Mouse (Mus musculus): ENCODE results near the gene Rcbtb1. TPM values are rescaled to one million over a fixed set of nuclear protein-coding genes. Genes with fewer than 3 reads are reported as not detected.
"Not testable (repeated sequence)": the region's sequence is repeated elsewhere in the genome, so short reads cannot be mapped to it uniquely, and the experiment has no call there.

Gene Rcbtb1
- total RNA-seq, 2 experiments from 2014 or later = 20.9 to 23.8 TPM

GRCm38 (mm10) chr14:59255861-59256260 lies 54.9 kb downstream of the Rcbtb1 start:
- intact Hi-C loops (cut with DNase I); DNase-seq (ENCODE audit: low spot score in 2 of 2): not testable (repeated sequence)

- DNase-seq (ENCODE audit: low spot score in 2 of 2) = no peak
- intact Hi-C loops (cut with DNase I) = no loop called here
Measured at GRCm38 (mm10) chr14:59260056-59260455, 59.0 kb downstream of the Rcbtb1 start, which contains the start of gene Gm6904. Gene Gm6904 (minus strand): TSS chr14:59260216.

GRCm38 (mm10) chr14:59274961-59275360 lies 74.0 kb downstream of the Rcbtb1 start:
- DNase-seq (ENCODE audit: low spot score in 2 of 2); intact Hi-C loops (cut with DNase I): not testable (repeated sequence)

Other genes starting within 250 kb of the Rcbtb1 start
- not detected for gene 1700129C05Rik, start 58.3 kb upstream of the Rcbtb1 start, total RNA-seq (2021)
- not detected for gene Gm5142, start 22.5 kb upstream of the Rcbtb1 start, total RNA-seq (2021)
- gene Gm6904, start 59.0 kb downstream of the Rcbtb1 start, total RNA-seq (2021) = not detected
- not detected for gene Phf11a, start 96.3 kb downstream of the Rcbtb1 start, total RNA-seq (2021)
- not detected for gene Phf11b, start 140.1 kb downstream of the Rcbtb1 start, total RNA-seq (2021)
- gene Phf11d, start 164.3 kb downstream of the Rcbtb1 start, total RNA-seq (2021) = under 1 TPM; 0.35 to 0.51 TPM
- gene Phf11c, start 194.2 kb downstream of the Rcbtb1 start, total RNA-seq (2021) = under 1 TPM; 0.42 to 0.49 TPM
- gene Setdb2, start 239.7 kb downstream of the Rcbtb1 start, total RNA-seq (2021) = 1 to 10 TPM; 3.9 to 4.9 TPM
- 10 to 100 TPM; 19.1 to 19.8 TPM for gene Cab39l, start 239.8 kb downstream of the Rcbtb1 start, total RNA-seq (2021)